Comparison of ENCODE assay signal across 8 mouse cellular contexts in the genomic region with DNA sequence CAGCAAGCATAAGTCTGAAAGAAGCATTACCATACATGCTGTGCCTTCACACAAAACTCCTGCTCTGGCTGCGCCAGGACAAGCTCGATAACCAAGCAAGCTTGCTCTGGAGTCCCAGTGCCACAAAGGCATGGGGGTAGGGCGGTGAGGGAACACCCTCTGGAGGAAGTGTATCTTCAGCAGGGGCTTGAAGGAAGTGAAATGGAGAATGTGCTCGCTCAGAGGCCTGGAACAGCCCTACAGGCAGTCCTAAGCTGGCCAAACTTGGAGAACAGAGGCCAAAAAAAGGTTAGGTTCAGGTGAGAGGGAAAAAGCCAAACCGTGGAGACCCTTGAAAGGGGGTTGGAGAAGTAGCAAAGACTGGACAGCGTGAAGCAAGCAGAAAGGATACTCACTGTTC. TPM values are rescaled to one million over a fixed set of nuclear protein-coding genes. Genes with fewer than 3 reads are reported as not detected.
DNase-seq lines count a peak whose midpoint lies in the region; ATAC-seq lines count a peak whose summit lies in the region.

No protein-coding gene starts in this region.

- ATAC-seq in heart, embryonic 14.5 days (ENCODE audit: insufficient number of reproducible peaks, insufficient read depth, low FRiP score, low read depth): no peak
- ATAC-seq in midbrain, embryonic 11.5 days (ENCODE audit: low FRiP score): no peak

- DNase-seq in embryo, embryonic 9.5 days (ENCODE audit: extremely low spot score): peak; percentile 11
- DNase-seq in embryo, embryonic 10 days (ENCODE audit: low spot score): no peak
- peak; percentile 63 for DNase-seq in ZHBTc4 (ENCODE audit: low read depth, low spot score)
- no peak for DNase-seq in limb, embryonic 10.5 days (ENCODE audit: low spot score)
- no peak for DNase-seq in midbrain, embryonic 11.5 days (ENCODE audit: low spot score, missing footprints)
- DNase-seq in layer of hippocampus, adult 8-10 months (ENCODE audit: low spot score in 2 of 2): no peak
- DNase-seq in left cerebral cortex, postnatal 36 days (ENCODE audit: low spot score in 2 of 2): no peak

- no peaks in the 10 kb centered on the region for H3K27me3 ChIP-seq in heart, embryonic 14.5 days (ENCODE audit: control insufficient read depth, insufficient read depth, low read length)
- H3K27me3 ChIP-seq in limb, embryonic 10.5 days (ENCODE audit: low read depth, poor library complexity, severe bottlenecking): no peaks in the 10 kb centered on the region
- no peaks in the 10 kb centered on the region for H3K27me3 ChIP-seq in midbrain, embryonic 11.5 days (ENCODE audit: control insufficient read depth, insufficient read depth, low read length)

- H3K9ac ChIP-seq in heart, embryonic 14.5 days (ENCODE audit: low read length): peak overlapping the region; percentile 97
- H3K9ac ChIP-seq in midbrain, embryonic 11.5 days (ENCODE audit: low read length): no peak overlapping the region

- peak overlapping the region; percentile 90 for H3K4me2 ChIP-seq in heart, embryonic 14.5 days (ENCODE audit: low read length)
- no peak overlapping the region; the same call in 1 of the 2 replicates for H3K4me2 ChIP-seq in midbrain, embryonic 11.5 days

- H3K36me3 ChIP-seq in heart, embryonic 14.5 days (ENCODE audit: control insufficient read depth, insufficient read depth, low read length): peaks cover 33% of the 10 kb centered on the region
- peaks cover 31% of the 10 kb centered on the region for H3K36me3 ChIP-seq in limb, embryonic 10.5 days
- no peaks in the 10 kb centered on the region; the same call in 1 of the 2 replicates for H3K36me3 ChIP-seq in midbrain, embryonic 11.5 days (ENCODE audit: control insufficient read depth, insufficient read depth, low read length)

- no peaks in the 10 kb centered on the region for H3K9me3 ChIP-seq in heart, embryonic 14.5 days (ENCODE audit: control insufficient read depth, low read length)
- no peaks in the 10 kb centered on the region for H3K9me3 ChIP-seq in limb, embryonic 10.5 days (replicated peaks)
- H3K9me3 ChIP-seq in midbrain, embryonic 11.5 days (ENCODE audit: control insufficient read depth, low read length): no peaks in the 10 kb centered on the region

- peak overlapping the region; percentile 75 to 76 for H3K27ac ChIP-seq in heart, embryonic 14.5 days (replicated peaks in 1 of 2; ENCODE audit: control insufficient read depth in 1 of 2, insufficient read depth in 1 of 2, low read depth in 2 of 2, low read length in 2 of 2)
- H3K27ac ChIP-seq in limb, embryonic 10.5 days: peak overlapping the region; percentile 91
- no peak overlapping the region for H3K27ac ChIP-seq in midbrain, embryonic 11.5 days (ENCODE audit: low read depth, low read length)

- 46% methylated on average over 6 of the region's 6 CpGs for WGBS in heart, embryonic 14.5 days
- WGBS in limb, embryonic 10.5 days: 53% methylated on average over 6 of the region's 6 CpGs
- 39% methylated on average over 6 of the region's 6 CpGs for WGBS in midbrain, embryonic 11.5 days

- intact Hi-C loops in left cerebral cortex, postnatal 36 days (cut with DNase I): no loop called here

- peak overlapping the region; percentile 96 to 98 for H3K4me3 ChIP-seq in heart, embryonic 14.5 days (ENCODE audit: control insufficient read depth in 1 of 2, insufficient read depth in 1 of 2, low read depth in 1 of 2, low read length in 2 of 2)
- H3K4me3 ChIP-seq in limb, embryonic 10.5 days: peak overlapping the region; percentile 96
- H3K4me3 ChIP-seq in midbrain, embryonic 11.5 days (ENCODE audit: low read depth, low read length): 0 out of 2 replicates have a peak overlapping the region, but pooled peaks have one; percentile 98

- peaks cover 6 to 16% of the 10 kb centered on the region in 2 experiments for H3K4me1 ChIP-seq in heart, embryonic 14.5 days (ENCODE audit: control insufficient read depth in 2 of 2, insufficient read depth in 2 of 2, low read length in 2 of 2)
- peaks cover 26% of the 10 kb centered on the region for H3K4me1 ChIP-seq in limb, embryonic 10.5 days
- peaks cover 18% of the 10 kb centered on the region for H3K4me1 ChIP-seq in midbrain, embryonic 11.5 days (ENCODE audit: control insufficient read depth, insufficient read depth, low read length)

RNA-seq across cellular contexts. Expression of a gene that starts 1.8 kb away (rescaled TPM):
- 4.5 and 5.1 TPM in 2 replicates for polyA plus RNA-seq in heart, embryonic 14.5 days (2014; fragmentation: Nextera tagmentation; extraction: Ambion mirVana)
- 7.1 and 8.6 TPM in 2 replicates for polyA plus RNA-seq in limb, embryonic 10.5 days (2016; fragmentation: Nextera tagmentation; extraction: Ambion mirVana)
- 8.0 and 8.3 TPM in 2 replicates for polyA plus RNA-seq in midbrain, embryonic 11.5 days (2014; fragmentation: Nextera tagmentation; extraction: Ambion mirVana)
- total RNA-seq in layer of hippocampus, adult 8-10 months (2022): 10 to 100 TPM; 12.1 to 15.1 (median 12.9) TPM
- 10 to 100 TPM; 18.9 to 27.1 TPM for total RNA-seq in left cerebral cortex, postnatal 36 days (2021)

RNA-seq across cellular contexts. Expression of a gene that starts 39.0 kb away (rescaled TPM):
- polyA plus RNA-seq in heart, embryonic 14.5 days (2014; fragmentation: Nextera tagmentation; extraction: Ambion mirVana): 16.5 and 16.7 TPM in 2 replicates
- 19.3 and 19.9 TPM in 2 replicates for polyA plus RNA-seq in limb, embryonic 10.5 days (2016; fragmentation: Nextera tagmentation; extraction: Ambion mirVana)
- 23.9 and 26.1 TPM in 2 replicates for polyA plus RNA-seq in midbrain, embryonic 11.5 days (2014; fragmentation: Nextera tagmentation; extraction: Ambion mirVana)
- 10 to 100 TPM; 23.7 to 30.1 (median 25.5) TPM for total RNA-seq in layer of hippocampus, adult 8-10 months (2022)
- total RNA-seq in left cerebral cortex, postnatal 36 days (2021): 10 to 100 TPM; 26.7 to 28.3 TPM

RNA-seq across cellular contexts. Expression of a gene that starts 58.1 kb away (rescaled TPM):
- polyA plus RNA-seq in heart, embryonic 14.5 days (2014; fragmentation: Nextera tagmentation; extraction: Ambion mirVana): 6.7 and 7.5 TPM in 2 replicates
- polyA plus RNA-seq in limb, embryonic 10.5 days (2016; fragmentation: Nextera tagmentation; extraction: Ambion mirVana): 2.4 and 3.8 TPM in 2 replicates
- polyA plus RNA-seq in midbrain, embryonic 11.5 days (2014; fragmentation: Nextera tagmentation; extraction: Ambion mirVana): 13.5 and 13.8 TPM in 2 replicates
- 10 to 100 TPM; 57.9 to 79.2 (median 69.1) TPM for total RNA-seq in layer of hippocampus, adult 8-10 months (2022)
- total RNA-seq in left cerebral cortex, postnatal 36 days (2021): 10 to 100 TPM; 51.5 to 71.2 TPM

Comparison
In these comparisons a context has a peak if more than half of its experiments do, and no peak if none do; other contexts are left out.
1. DNase-seq: peak in embryo, embryonic 9.5 days (single experiment) and ZHBTc4 (single experiment); none in embryo, embryonic 10 days (single experiment), limb, embryonic 10.5 days (single experiment), midbrain, embryonic 11.5 days (single experiment), layer of hippocampus, adult 8-10 months (0 of 2) and left cerebral cortex, postnatal 36 days (0 of 2).
2. Peak in every context shown above with its lines, with median percentiles within 50 percentile points of each other: H3K4me3 ChIP-seq.